Mouse (Mus musculus) heart, embryonic 10.5 days (tissue): Measurements from ENCODE around the gene Dnajc5g. TPM values are rescaled to one million over a fixed set of nuclear protein-coding genes. Genes with fewer than 3 reads are reported as not detected.

Experiments used
- DNase-seq: peaks from one replicate; pipeline ENCODE4 v3.0.0-alpha.2; 2017; ENCODE audit warnings: low spot score
- H3K27ac ChIP-seq: fragments of 300-500 bp; sonication (generic); 2 replicates; pipeline ENCODE4 v1.5.1; 2016; ENCODE audit warnings: mild to moderate bottlenecking
- H3K27me3 ChIP-seq: fragments of 300-500 bp; sonication (generic); 2 replicates; pipeline ENCODE4 v1.6.1; 2016; ENCODE audit warnings: mild to moderate bottlenecking; ENCODE audit not compliant: poor library complexity, insufficient read depth, severe bottlenecking
- H3K36me3 ChIP-seq: fragments of 300-500 bp; sonication (generic); 2 replicates; pipeline ENCODE4 v1.6.1; 2016; ENCODE audit warnings: mild to moderate bottlenecking, moderate library complexity
- H3K4me1 ChIP-seq: fragments of 300-500 bp; sonication (generic); 2 replicates; pipeline ENCODE4 v1.6.1; 2016; ENCODE audit warnings: mild to moderate bottlenecking
- H3K4me3 ChIP-seq: fragments of 300-500 bp; sonication (generic); 2 replicates; pipeline ENCODE4 v1.5.1; 2016; ENCODE audit warnings: mild to moderate bottlenecking, moderate library complexity
- H3K9me3 ChIP-seq: fragments of 300-500 bp; sonication (generic); 2 replicates; pipeline ENCODE4 v1.6.1; 2016; ENCODE audit warnings: mild to moderate bottlenecking, moderate library complexity
- WGBS: fragments of 180-500 bp; shearing (Covaris S2); methylation state at CpG from one replicate; pipeline ENCODE4 v1.1.7; 2016; 5-methylcytosine and 5-hydroxymethylcytosine counted together
- polyA plus RNA-seq: library from polyadenylated mRNA; unstranded; fragments of >200 nt; fragmentation: Nextera tagmentation; extraction: Ambion mirVana; gene quantifications from 2 replicates; pipeline ENCODE4 v1.2.1, GENCODE M21; 2016

Dnajc5g gene
- polyA plus RNA-seq, 1 experiment from 2014 or later, result not detected

- DNase-seq, result no peak
- H3K4me1 ChIP-seq, result peaks cover 40% of the 10 kb centered on the region
- no peaks in the 10 kb centered on the region for H3K9me3 ChIP-seq
- no peak overlapping the region for H3K4me3 ChIP-seq
- H3K27ac ChIP-seq, result no peak overlapping the region
- 75% methylated on average over 2 of the region's 2 CpGs for WGBS
- peaks cover 61% of the 10 kb centered on the region for H3K27me3 ChIP-seq
- no peaks in the 10 kb centered on the region for H3K36me3 ChIP-seq
These were observed 19.0 kb upstream of the Dnajc5g start for GRCm38 (mm10) chr5:31087131-31087530.

- H3K4me3 ChIP-seq, result peak overlapping the region; percentile 54
- no peaks in the 10 kb centered on the region for H3K9me3 ChIP-seq
- 3% methylated on average over 53 of the region's 53 CpGs for WGBS
- DNase-seq, result no peak
- H3K27ac ChIP-seq, result peak overlapping the region; percentile 13
- peaks cover 38% of the 10 kb centered on the region for H3K4me1 ChIP-seq
- no peaks in the 10 kb centered on the region for H3K36me3 ChIP-seq
- peaks cover 100% of the 10 kb centered on the region for H3K27me3 ChIP-seq
These were observed 13.7 kb upstream of the Dnajc5g start for GRCm38 (mm10) chr5:31092231-31092975.

- WGBS, result under 1% methylated on average over 53 of the region's 54 CpGs
These were observed 12.7 kb upstream of the Dnajc5g start for GRCm38 (mm10) chr5:31093151-31094041.

GRCm38 (mm10) chr5:31094100-31094798 lies 11.8 kb upstream of the Dnajc5g start:
- peaks cover 38% of the 10 kb centered on the region for H3K4me1 ChIP-seq
- 4% methylated on average over 29 of the region's 29 CpGs for WGBS
- H3K27me3 ChIP-seq, result peaks cover 99% of the 10 kb centered on the region
- H3K4me3 ChIP-seq, result peak overlapping the region; percentile 54
- no peaks in the 10 kb centered on the region for H3K9me3 ChIP-seq
- no peaks in the 10 kb centered on the region for H3K36me3 ChIP-seq
- DNase-seq, result no peak
- peak overlapping the region; percentile 67; the same call in 1 of the 2 replicates for H3K27ac ChIP-seq

More at GRCm38 (mm10) chr5:31093151-31094041, 12.7 kb upstream of the Dnajc5g start:
- Histone ChIP-seq H3K4me1 (peaks cover 38% of the 10 kb centered on the region), H3K36me3 (no peaks in the 10 kb centered on the region), H3K27me3 (peaks cover 100% of the 10 kb centered on the region), H3K9me3 (no peaks in the 10 kb centered on the region), H3K27ac (peak overlapping the region; percentile 13), H3K4me3 (peak overlapping the region; percentile 54)
- no peak for DNase-seq

GRCm38 (mm10) chr5:31094799-31095691 lies 11.0 kb upstream of the Dnajc5g start:
- Histone ChIP-seq H3K27me3 (peaks cover 98% of the 10 kb centered on the region), H3K36me3 (no peaks in the 10 kb centered on the region), H3K27ac (peak overlapping the region; percentile 67), H3K4me1 (peaks cover 38% of the 10 kb centered on the region), H3K4me3 (peak overlapping the region; percentile 54), H3K9me3 (no peaks in the 10 kb centered on the region)
- WGBS, result under 1% methylated on average over 59 of the region's 59 CpGs
- DNase-seq, result no peak

GRCm38 (mm10) chr5:31095711-31096480 lies 10.2 kb upstream of the Dnajc5g start:
- H3K36me3 ChIP-seq, result no peaks in the 10 kb centered on the region
- DNase-seq, result no peak
- H3K9me3 ChIP-seq, result no peaks in the 10 kb centered on the region
- H3K4me1 ChIP-seq, result peaks cover 38% of the 10 kb centered on the region
- peak overlapping the region; percentile 54 for H3K4me3 ChIP-seq
- 30% methylated on average over 11 of the region's 11 CpGs for WGBS
- peaks cover 89% of the 10 kb centered on the region for H3K27me3 ChIP-seq
- peak overlapping the region; percentile 67 for H3K27ac ChIP-seq

- 86% methylated on average over 18 of the region's 18 CpGs for WGBS
- peaks cover 6% of the 10 kb centered on the region for H3K27me3 ChIP-seq
- DNase-seq, result no peak
- no peaks in the 10 kb centered on the region for H3K9me3 ChIP-seq
- no peaks in the 10 kb centered on the region for H3K4me1 ChIP-seq
- H3K4me3 ChIP-seq, result no peak within 1 kb of the TSS
- no peaks in the 10 kb centered on the region for H3K36me3 ChIP-seq
- H3K27ac ChIP-seq, result no peak within 1 kb of the TSS
These were observed 2.0 kb downstream of the Dnajc5g start, which contains the start of gene Slc30a3 for GRCm38 (mm10) chr5:31108000-31108490. Slc30a3 (minus strand) TSS chr5:31108237.

GRCm38 (mm10) chr5:31110781-31111180 lies 4.7 kb downstream of the Dnajc5g start:
- Histone ChIP-seq H3K27me3 (peaks cover 6% of the 10 kb centered on the region), H3K9me3 (no peaks in the 10 kb centered on the region), H3K36me3 (no peaks in the 10 kb centered on the region), H3K27ac (no peak overlapping the region), H3K4me1 (no peaks in the 10 kb centered on the region), H3K4me3 (no peak overlapping the region)
- DNase-seq, result no peak
- WGBS, result 30% methylated on average over 7 of the region's 7 CpGs

GRCm38 (mm10) chr5:31116354-31116753 lies 10.3 kb downstream of the Dnajc5g start, which contains the start of gene Trim54:
Trim54 (plus strand) TSS chr5:31116712.
- Histone ChIP-seq H3K4me1 (peaks cover 10% of the 10 kb centered on the region), H3K27ac (peak within 1 kb of the TSS; percentile 86), H3K9me3 (no peaks in the 10 kb centered on the region), H3K27me3 (no peaks in the 10 kb centered on the region), H3K4me3 (peak within 1 kb of the TSS; percentile 57), H3K36me3 (no peaks in the 10 kb centered on the region)
- DNase-seq, result no peak
- 18% methylated on average over 3 of the region's 3 CpGs for WGBS

- 12% methylated on average over 10 of the region's 10 CpGs for WGBS
- H3K9me3 ChIP-seq, result no peaks in the 10 kb centered on the region
- DNase-seq, result no peak
- H3K4me3 ChIP-seq, result peak overlapping the region; percentile 57
- no peaks in the 10 kb centered on the region for H3K36me3 ChIP-seq
- no peaks in the 10 kb centered on the region for H3K27me3 ChIP-seq
- H3K27ac ChIP-seq, result peak overlapping the region; percentile 86
- peaks cover 10% of the 10 kb centered on the region for H3K4me1 ChIP-seq
These were observed 10.8 kb downstream of the Dnajc5g start for GRCm38 (mm10) chr5:31116912-31117311.

- H3K4me1 ChIP-seq, result peaks cover 9% of the 10 kb centered on the region
- no peaks in the 10 kb centered on the region for H3K27me3 ChIP-seq
- WGBS, result 77% methylated on average over 8 of the region's 8 CpGs
- H3K36me3 ChIP-seq, result no peaks in the 10 kb centered on the region
- H3K4me3 ChIP-seq, result no peak overlapping the region
- H3K27ac ChIP-seq, result no peak overlapping the region
- H3K9me3 ChIP-seq, result no peaks in the 10 kb centered on the region
- no peak for DNase-seq
These were observed 15.0 kb downstream of the Dnajc5g start for GRCm38 (mm10) chr5:31121111-31121510.
